Comparison of ENCODE assay signal across 7 mouse cellular contexts in the genomic region with DNA sequence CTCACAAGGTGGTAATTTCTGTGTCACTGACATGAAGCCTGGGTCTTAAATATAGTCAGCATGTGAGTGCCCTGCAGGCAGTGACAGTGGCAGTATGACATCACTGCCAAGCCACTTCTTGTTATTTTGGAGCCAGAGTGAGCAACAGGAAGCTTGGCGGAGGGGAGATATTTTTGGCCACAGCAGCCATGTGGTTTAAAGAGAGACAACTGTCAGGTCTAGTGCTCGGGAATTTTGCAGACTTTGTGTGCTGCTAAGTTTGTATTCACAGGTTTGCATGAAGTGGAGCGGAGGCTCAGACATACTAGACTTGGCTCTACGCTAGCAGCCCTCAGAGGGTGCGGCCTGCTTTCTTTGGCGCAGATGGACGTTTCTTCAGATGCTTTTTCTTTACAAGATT.
A peak's percentile ranks its signal among the peaks of the same experiment; 100 is the strongest.
DNase-seq lines count a peak whose midpoint lies in the region; ATAC-seq lines count a peak whose summit lies in the region.

No protein-coding gene starts in this region.

- no peak for ATAC-seq in kidney, embryonic 16.5 days (ENCODE audit: low FRiP score, low TSS enrichment)
- no peak for ATAC-seq in liver, embryonic 13.5 days (ENCODE audit: low read depth)

- peak overlapping the region; percentile 27; the same call in 1 of the 2 replicates for H3K27ac ChIP-seq in kidney, embryonic 16.5 days (ENCODE audit: low read length)
- peak overlapping the region; percentile 36 for H3K27ac ChIP-seq in liver, embryonic 13.5 days

- peak; percentile 64 for DNase-seq in CD4-positive, CD25-positive, alpha-beta regulatory T cell, adult 2 months (ENCODE audit: low read depth, low spot score)
- DNase-seq in T-cell, adult 2 months (ENCODE audit: low spot score): peak; percentile 75
- DNase-seq in frontal cortex, postnatal 14 days (ENCODE audit: low spot score in 2 of 2): peak; percentile 54 to 65
- DNase-seq in liver, embryonic 13.5 days: no peak
- peak; percentile 72 for DNase-seq in right cerebral cortex, postnatal 25 days
- DNase-seq in urinary bladder, postnatal 10 days (ENCODE audit: low spot score): no peak

- 71% methylated on average over 7 of the region's 7 CpGs for WGBS in kidney, embryonic 16.5 days
- WGBS in liver, embryonic 13.5 days (ENCODE audit: insufficient replicate concordance): 33% methylated on average over 7 of the region's 7 CpGs

- H3K4me1 ChIP-seq in kidney, embryonic 16.5 days (ENCODE audit: insufficient read depth, low read length): 0 out of 2 replicates have a peak, but pooled peaks cover 5% of the 10 kb centered on the region
- H3K4me1 ChIP-seq in liver, embryonic 13.5 days (replicated peaks): peaks cover 21% of the 10 kb centered on the region

- no peaks in the 10 kb centered on the region for H3K9me3 ChIP-seq in kidney, embryonic 16.5 days (ENCODE audit: low read length)
- no peaks in the 10 kb centered on the region for H3K9me3 ChIP-seq in liver, embryonic 13.5 days (replicated peaks)

- H3K36me3 ChIP-seq in kidney, embryonic 16.5 days (ENCODE audit: insufficient read depth, low read length): peaks cover 2% of the 10 kb centered on the region; the same call in 1 of the 2 replicates
- no peaks in the 10 kb centered on the region for H3K36me3 ChIP-seq in liver, embryonic 13.5 days

- H3K4me2 ChIP-seq in kidney, embryonic 16.5 days (replicated peaks; ENCODE audit: low read depth, low read length): no peak overlapping the region
- no peak overlapping the region for H3K4me2 ChIP-seq in liver, embryonic 13.5 days

- no peak overlapping the region for H3K4me3 ChIP-seq in kidney, embryonic 16.5 days (ENCODE audit: low read length)
- H3K4me3 ChIP-seq in liver, embryonic 13.5 days (replicated peaks): no peak overlapping the region

- no peak overlapping the region for H3K9ac ChIP-seq in kidney, embryonic 16.5 days (replicated peaks; ENCODE audit: low read length)
- no peak overlapping the region for H3K9ac ChIP-seq in liver, embryonic 13.5 days

- no peaks in the 10 kb centered on the region for H3K27me3 ChIP-seq in kidney, embryonic 16.5 days (ENCODE audit: insufficient read depth, low read length)
- H3K27me3 ChIP-seq in liver, embryonic 13.5 days: no peaks in the 10 kb centered on the region

Comparison
In these comparisons a context has a peak if more than half of its experiments do, and no peak if none do; other contexts are left out.
1. DNase-seq: peak in CD4-positive, CD25-positive, alpha-beta regulatory T cell, adult 2 months (single experiment), T-cell, adult 2 months (single experiment), frontal cortex, postnatal 14 days (2 of 2) and right cerebral cortex, postnatal 25 days (single experiment); none in liver, embryonic 13.5 days (single experiment) and urinary bladder, postnatal 10 days (single experiment).